Mouse (Mus musculus): Measurements from ENCODE around the gene Mrpl1. TPM values are rescaled to one million over a fixed set of nuclear protein-coding genes. Genes with fewer than 3 reads are reported as not detected.

Mrpl1 gene
- polyA plus RNA-seq, 1 experiment from 2014 or later: 26.8 TPM

- no peak overlapping the region for H3K4me2 ChIP-seq (replicated peaks; ENCODE audit: low read depth, low read length)
- no peaks in the 10 kb centered on the region for H3K27me3 ChIP-seq (ENCODE audit: insufficient read depth, low read length)
- no peak overlapping the region for H3K27ac ChIP-seq (ENCODE audit: low read length)
- 0 out of 2 replicates have a peak, but pooled peaks cover 3% of the 10 kb centered on the region for H3K9me3 ChIP-seq (ENCODE audit: low read length)
- H3K4me1 ChIP-seq (ENCODE audit: insufficient read depth, low read length): no peaks in the 10 kb centered on the region
- no peaks in the 10 kb centered on the region for H3K36me3 ChIP-seq (ENCODE audit: insufficient read depth, low read length)
- no peak overlapping the region for H3K4me3 ChIP-seq (ENCODE audit: low read length)
- no peak for ATAC-seq (ENCODE audit: low FRiP score, low TSS enrichment)
- 74% methylated on average over 3 of the region's 3 CpGs for WGBS
- H3K9ac ChIP-seq (replicated peaks; ENCODE audit: low read length): no peak overlapping the region
Observed at GRCm38 (mm10) chr5:96170443-96170842, 38.9 kb upstream of the Mrpl1 start.

- no peaks in the 10 kb centered on the region for H3K36me3 ChIP-seq (ENCODE audit: insufficient read depth, low read length)
- no peak overlapping the region for H3K4me3 ChIP-seq (ENCODE audit: low read length)
- 0 out of 2 replicates have a peak, but pooled peaks cover 4% of the 10 kb centered on the region for H3K4me1 ChIP-seq (ENCODE audit: insufficient read depth, low read length)
- no peak overlapping the region for H3K27ac ChIP-seq (ENCODE audit: low read length)
- 82% methylated on average over 4 of the region's 4 CpGs for WGBS
- no peaks in the 10 kb centered on the region for H3K27me3 ChIP-seq (ENCODE audit: insufficient read depth, low read length)
- 0 out of 2 replicates have a peak, but pooled peaks cover 2% of the 10 kb centered on the region for H3K9me3 ChIP-seq (ENCODE audit: low read length)
- ATAC-seq (ENCODE audit: low FRiP score, low TSS enrichment): no peak
- no peak overlapping the region for H3K4me2 ChIP-seq (replicated peaks; ENCODE audit: low read depth, low read length)
- H3K9ac ChIP-seq (replicated peaks; ENCODE audit: low read length): no peak overlapping the region
Observed at GRCm38 (mm10) chr5:96171765-96172164, 37.5 kb upstream of the Mrpl1 start.

- peak overlapping the region; percentile 20; the same call in 1 of the 2 replicates for H3K4me3 ChIP-seq (ENCODE audit: low read length)
- H3K9ac ChIP-seq (replicated peaks; ENCODE audit: low read length): 0 out of 2 replicates have a peak overlapping the region, but pooled peaks have one; percentile 35
- WGBS: 28% methylated on average over 9 of the region's 9 CpGs
- no peaks in the 10 kb centered on the region for H3K9me3 ChIP-seq (ENCODE audit: low read length)
- H3K4me1 ChIP-seq (ENCODE audit: insufficient read depth, low read length): 0 out of 2 replicates have a peak, but pooled peaks cover 4% of the 10 kb centered on the region
- H3K4me2 ChIP-seq (replicated peaks; ENCODE audit: low read depth, low read length): peak overlapping the region; percentile 22
- ATAC-seq (ENCODE audit: low FRiP score, low TSS enrichment): no peak
- no peaks in the 10 kb centered on the region for H3K36me3 ChIP-seq (ENCODE audit: insufficient read depth, low read length)
- H3K27me3 ChIP-seq (ENCODE audit: insufficient read depth, low read length): no peaks in the 10 kb centered on the region
- H3K27ac ChIP-seq (ENCODE audit: low read length): no peak overlapping the region
Observed at GRCm38 (mm10) chr5:96176121-96176520, 33.2 kb upstream of the Mrpl1 start.

GRCm38 (mm10) chr5:96176879-96177358 is 32.4 kb upstream of the Mrpl1 start:
- ATAC-seq (ENCODE audit: low FRiP score, low TSS enrichment): no peak
- Histone ChIP-seq H3K4me1 (ENCODE audit: insufficient read depth, low read length) (0 out of 2 replicates have a peak, but pooled peaks cover 4% of the 10 kb centered on the region), H3K27me3 (ENCODE audit: insufficient read depth, low read length) (no peaks in the 10 kb centered on the region), H3K27ac (ENCODE audit: low read length) (no peak overlapping the region), H3K36me3 (ENCODE audit: insufficient read depth, low read length) (no peaks in the 10 kb centered on the region), H3K9me3 (ENCODE audit: low read length) (no peaks in the 10 kb centered on the region), H3K4me2 (replicated peaks; ENCODE audit: low read depth, low read length) (peak overlapping the region; percentile 22), H3K9ac (replicated peaks; ENCODE audit: low read length) (no peak overlapping the region), H3K4me3 (ENCODE audit: low read length) (no peak overlapping the region)
- WGBS: 50% methylated on average over 11 of the region's 11 CpGs

GRCm38 (mm10) chr5:96183211-96183610 is 26.1 kb upstream of the Mrpl1 start:
- WGBS: 83% methylated on average over 2 of the region's 2 CpGs
- no peaks in the 10 kb centered on the region for H3K4me1 ChIP-seq (ENCODE audit: insufficient read depth, low read length)
- no peaks in the 10 kb centered on the region for H3K36me3 ChIP-seq (ENCODE audit: insufficient read depth, low read length)
- no peak for ATAC-seq (ENCODE audit: low FRiP score, low TSS enrichment)
- no peak overlapping the region for H3K4me2 ChIP-seq (replicated peaks; ENCODE audit: low read depth, low read length)
- H3K27ac ChIP-seq (ENCODE audit: low read length): no peak overlapping the region
- no peaks in the 10 kb centered on the region for H3K27me3 ChIP-seq (ENCODE audit: insufficient read depth, low read length)
- no peak overlapping the region for H3K4me3 ChIP-seq (ENCODE audit: low read length)
- no peaks in the 10 kb centered on the region for H3K9me3 ChIP-seq (ENCODE audit: low read length)
- no peak overlapping the region for H3K9ac ChIP-seq (replicated peaks; ENCODE audit: low read length)

GRCm38 (mm10) chr5:96183987-96184386 is 25.3 kb upstream of the Mrpl1 start:
- Histone ChIP-seq H3K27ac (ENCODE audit: low read length) (no peak overlapping the region), H3K4me3 (ENCODE audit: low read length) (no peak overlapping the region), H3K36me3 (ENCODE audit: insufficient read depth, low read length) (no peaks in the 10 kb centered on the region), H3K4me1 (ENCODE audit: insufficient read depth, low read length) (no peaks in the 10 kb centered on the region), H3K4me2 (replicated peaks; ENCODE audit: low read depth, low read length) (no peak overlapping the region), H3K27me3 (ENCODE audit: insufficient read depth, low read length) (no peaks in the 10 kb centered on the region), H3K9ac (replicated peaks; ENCODE audit: low read length) (no peak overlapping the region), H3K9me3 (ENCODE audit: low read length) (no peaks in the 10 kb centered on the region)
- ATAC-seq (ENCODE audit: low FRiP score, low TSS enrichment): no peak
- WGBS: 70% methylated on average over 2 of the region's 2 CpGs

GRCm38 (mm10) chr5:96189761-96190160 is 19.5 kb upstream of the Mrpl1 start:
- WGBS: 93% methylated on average over 1 of the region's 1 CpGs
- Histone ChIP-seq H3K4me2 (replicated peaks; ENCODE audit: low read depth, low read length) (no peak overlapping the region), H3K4me3 (ENCODE audit: low read length) (no peak overlapping the region)

GRCm38 (mm10) chr5:96191251-96191650 is 18.0 kb upstream of the Mrpl1 start:
- Histone ChIP-seq H3K36me3 (ENCODE audit: insufficient read depth, low read length) (no peaks in the 10 kb centered on the region), H3K4me1 (ENCODE audit: insufficient read depth, low read length) (no peaks in the 10 kb centered on the region), H3K27me3 (ENCODE audit: insufficient read depth, low read length) (no peaks in the 10 kb centered on the region), H3K4me3 (ENCODE audit: low read length) (no peak overlapping the region), H3K4me2 (replicated peaks; ENCODE audit: low read depth, low read length) (no peak overlapping the region), H3K27ac (ENCODE audit: low read length) (no peak overlapping the region), H3K9me3 (ENCODE audit: low read length) (no peaks in the 10 kb centered on the region), H3K9ac (replicated peaks; ENCODE audit: low read length) (no peak overlapping the region)
- 48% methylated on average over 4 of the region's 4 CpGs for WGBS
- ATAC-seq (ENCODE audit: low FRiP score, low TSS enrichment): no peak

More at GRCm38 (mm10) chr5:96189761-96190160, 19.5 kb upstream of the Mrpl1 start:
- H3K36me3 ChIP-seq (ENCODE audit: insufficient read depth, low read length): no peaks in the 10 kb centered on the region
- no peaks in the 10 kb centered on the region for H3K9me3 ChIP-seq (ENCODE audit: low read length)
- H3K27me3 ChIP-seq (ENCODE audit: insufficient read depth, low read length): no peaks in the 10 kb centered on the region
- ATAC-seq (ENCODE audit: low FRiP score, low TSS enrichment): no peak
- H3K4me1 ChIP-seq (ENCODE audit: insufficient read depth, low read length): no peaks in the 10 kb centered on the region
- no peak overlapping the region for H3K9ac ChIP-seq (replicated peaks; ENCODE audit: low read length)
- H3K27ac ChIP-seq (ENCODE audit: low read length): no peak overlapping the region

GRCm38 (mm10) chr5:96196547-96197052 is 12.7 kb upstream of the Mrpl1 start:
- H3K4me1 ChIP-seq (ENCODE audit: insufficient read depth, low read length): no peaks in the 10 kb centered on the region
- no peak overlapping the region for H3K4me2 ChIP-seq (replicated peaks; ENCODE audit: low read depth, low read length)
- no peaks in the 10 kb centered on the region for H3K36me3 ChIP-seq (ENCODE audit: insufficient read depth, low read length)
- H3K27ac ChIP-seq (ENCODE audit: low read length): no peak overlapping the region
- H3K27me3 ChIP-seq (ENCODE audit: insufficient read depth, low read length): no peaks in the 10 kb centered on the region
- no peak overlapping the region for H3K4me3 ChIP-seq (ENCODE audit: low read length)
- no peak for ATAC-seq (ENCODE audit: low FRiP score, low TSS enrichment)
- no peak overlapping the region for H3K9ac ChIP-seq (replicated peaks; ENCODE audit: low read length)
- WGBS: 64% methylated on average over 2 of the region's 2 CpGs
- no peaks in the 10 kb centered on the region; the same call in 1 of the 2 replicates for H3K9me3 ChIP-seq (ENCODE audit: low read length)

- no peak overlapping the region for H3K4me3 ChIP-seq (ENCODE audit: low read length)
- H3K27ac ChIP-seq (ENCODE audit: low read length): no peak overlapping the region
- H3K4me2 ChIP-seq (replicated peaks; ENCODE audit: low read depth, low read length): no peak overlapping the region
- H3K27me3 ChIP-seq (ENCODE audit: insufficient read depth, low read length): no peaks in the 10 kb centered on the region
- peak; percentile 77; the same call in 1 of the 2 replicates for ATAC-seq (ENCODE audit: low FRiP score, low TSS enrichment)
- 50% methylated on average over 6 of the region's 6 CpGs for WGBS
- no peaks in the 10 kb centered on the region for H3K36me3 ChIP-seq (ENCODE audit: insufficient read depth, low read length)
- no peak overlapping the region for H3K9ac ChIP-seq (replicated peaks; ENCODE audit: low read length)
- H3K9me3 ChIP-seq (ENCODE audit: low read length): no peaks in the 10 kb centered on the region; the same call in 1 of the 2 replicates
- H3K4me1 ChIP-seq (ENCODE audit: insufficient read depth, low read length): no peaks in the 10 kb centered on the region
Observed at GRCm38 (mm10) chr5:96198271-96198670, 11.0 kb upstream of the Mrpl1 start.

Data from kidney, embryonic 16.5 days (tissue).